14 mouse cellular contexts compared by ENCODE assay signal in genomic region chr12:3282954-3283353, GRCm38 (mm10). TPM values are rescaled to one million over a fixed set of nuclear protein-coding genes. Genes with fewer than 3 reads are reported as not detected.
DNase-seq lines count a peak whose midpoint lies in the region; ATAC-seq lines count a peak whose summit lies in the region.
"Had no signal": no experiment of that assay in that cellular context is flagged by ENCODE, and none has a peak within 500 bp of the region (broad histone marks: within the 10 kb centered on the region; RNA-seq: fewer than 3 reads in every experiment).

No protein-coding gene starts in this region.

- peak overlapping the region; percentile 58; the same call in 1 of the 2 replicates for H3K27ac ChIP-seq in liver, embryonic 11.5 days (ENCODE audit: low read depth, low read length)
- no peak overlapping the region for H3K27ac ChIP-seq in midbrain, embryonic 13.5 days
- no peak overlapping the region for H3K27ac ChIP-seq in midbrain, embryonic 11.5 days (ENCODE audit: low read depth, low read length)
- H3K27ac ChIP-seq: stomach, embryonic 15.5 days had no signal

- H3K4me2 ChIP-seq in liver, embryonic 11.5 days, result no peak overlapping the region
- H3K4me2 ChIP-seq in midbrain, embryonic 13.5 days (replicated peaks), result no peak overlapping the region
- H3K4me2 ChIP-seq in midbrain, embryonic 11.5 days, result no peak overlapping the region
- H3K4me2 ChIP-seq: stomach, embryonic 15.5 days had no signal

- ATAC-seq in liver, embryonic 11.5 days (replicated peaks; ENCODE audit: low FRiP score), result no peak
- ATAC-seq in midbrain, embryonic 13.5 days, result no peak
- no peak for ATAC-seq in midbrain, embryonic 11.5 days (ENCODE audit: low FRiP score)
- ATAC-seq: forebrain, postnatal 0 days; hindbrain, embryonic 16.5 days had no signal

- no peaks in the 10 kb centered on the region for H3K36me3 ChIP-seq in liver, embryonic 11.5 days (ENCODE audit: control insufficient read depth, insufficient read depth, low read length)
- peaks cover 7% of the 10 kb centered on the region for H3K36me3 ChIP-seq in midbrain, embryonic 13.5 days
- H3K36me3 ChIP-seq in midbrain, embryonic 11.5 days (ENCODE audit: control insufficient read depth, insufficient read depth, low read length), result no peaks in the 10 kb centered on the region
- H3K36me3 ChIP-seq: stomach, embryonic 15.5 days had no signal

- H3K9ac ChIP-seq in liver, embryonic 11.5 days (ENCODE audit: low read depth, low read length), result no peak overlapping the region
- H3K9ac ChIP-seq in midbrain, embryonic 13.5 days (replicated peaks), result no peak overlapping the region
- H3K9ac ChIP-seq in midbrain, embryonic 11.5 days (ENCODE audit: low read length), result no peak overlapping the region
- H3K9ac ChIP-seq: forebrain, postnatal 0 days; stomach, embryonic 15.5 days had no signal

- peaks cover 28% of the 10 kb centered on the region for H3K4me1 ChIP-seq in liver, embryonic 11.5 days (replicated peaks; ENCODE audit: control insufficient read depth, insufficient read depth, low read length)
- H3K4me1 ChIP-seq in midbrain, embryonic 13.5 days (replicated peaks), result no peaks in the 10 kb centered on the region
- H3K4me1 ChIP-seq in midbrain, embryonic 11.5 days (ENCODE audit: control insufficient read depth, insufficient read depth, low read length), result no peaks in the 10 kb centered on the region
- H3K4me1 ChIP-seq: stomach, embryonic 15.5 days had no signal

- DNase-seq in adrenal gland, adult (ENCODE audit: inconsistent age in 2 of 2, low spot score in 1 of 2), result peak; percentile 75 to 91
- DNase-seq in adrenal gland, adult 18-20 months (ENCODE audit: low spot score in 2 of 2), result no peak
- peak; percentile 32 for DNase-seq in 3T3-L1 (ENCODE audit: low read depth, low spot score)
- DNase-seq in adrenal gland, adult 2 months, result peak; percentile 82
- no peak for DNase-seq in liver, embryonic 11.5 days (ENCODE audit: low spot score)
- DNase-seq in MN1 (ENCODE audit: low spot score), result no peak
- no peak for DNase-seq in midbrain, embryonic 11.5 days (ENCODE audit: low spot score, missing footprints)
- DNase-seq: cerebellum, adult 8-10 months; forebrain, postnatal 0 days; kidney, postnatal 10 days; layer of hippocampus, adult 9-11 months had no signal

- 62% methylated on average over 1 of the region's 1 CpGs for WGBS in liver, embryonic 11.5 days
- WGBS in midbrain, embryonic 13.5 days, result 78% methylated on average over 1 of the region's 1 CpGs
- 78% methylated on average over 1 of the region's 1 CpGs for WGBS in midbrain, embryonic 11.5 days

- H3K9me3 ChIP-seq in liver, embryonic 11.5 days (ENCODE audit: control insufficient read depth, low read length), result no peaks in the 10 kb centered on the region
- H3K9me3 ChIP-seq in midbrain, embryonic 13.5 days, result peaks cover 16% of the 10 kb centered on the region
- H3K9me3 ChIP-seq in midbrain, embryonic 11.5 days (ENCODE audit: control insufficient read depth, low read length), result peaks cover 6% of the 10 kb centered on the region; the same call in 1 of the 2 replicates
- H3K9me3 ChIP-seq: stomach, embryonic 15.5 days had no signal

- H3K27me3 ChIP-seq in liver, embryonic 11.5 days (replicated peaks; ENCODE audit: control insufficient read depth, insufficient read depth, low read length), result no peaks in the 10 kb centered on the region
- no peaks in the 10 kb centered on the region for H3K27me3 ChIP-seq in midbrain, embryonic 13.5 days
- no peaks in the 10 kb centered on the region for H3K27me3 ChIP-seq in midbrain, embryonic 11.5 days (ENCODE audit: control insufficient read depth, insufficient read depth, low read length)
- H3K27me3 ChIP-seq: stomach, embryonic 15.5 days had no signal

- no peak overlapping the region for H3K4me3 ChIP-seq in liver, embryonic 11.5 days (ENCODE audit: low read depth, low read length)
- H3K4me3 ChIP-seq in midbrain, embryonic 13.5 days (replicated peaks), result no peak overlapping the region
- H3K4me3 ChIP-seq in midbrain, embryonic 11.5 days (ENCODE audit: low read depth, low read length), result no peak overlapping the region
- H3K4me3 ChIP-seq: stomach, embryonic 15.5 days had no signal

RNA-seq across cellular contexts. Expression of gene Rab10, which starts 26.8 kb away (rescaled TPM):
- total RNA-seq in adrenal gland, adult 18-20 months (2021), result 100 to 1,000 TPM; 142 to 220 TPM
- 100 to 1,000 TPM; 195 to 206 TPM for total RNA-seq in adrenal gland, adult 2 months (2021)
- 60.6 and 65.6 TPM in 2 replicates for polyA plus RNA-seq in adrenal gland, adult 2 months (2012; rRNA removed)
- 70.9 and 71.1 TPM in 2 replicates for polyA plus RNA-seq in liver, embryonic 11.5 days (2014; fragmentation: Nextera tagmentation; extraction: Ambion mirVana)
- polyA plus RNA-seq in midbrain, embryonic 13.5 days (2015; fragmentation: Nextera tagmentation; extraction: Ambion mirVana), result 119 and 128 TPM in 2 replicates
- 118 and 124 TPM in 2 replicates for polyA plus RNA-seq in midbrain, embryonic 11.5 days (2014; fragmentation: Nextera tagmentation; extraction: Ambion mirVana)

Comparison
In these comparisons a context has a peak if more than half of its experiments do, and no peak if none do; other contexts are left out.
1. DNase-seq: peak in adrenal gland, adult (2 of 2), 3T3-L1 (single experiment) and adrenal gland, adult 2 months (single experiment); none in adrenal gland, adult 18-20 months (0 of 2), liver, embryonic 11.5 days (single experiment), MN1 (single experiment) and midbrain, embryonic 11.5 days (single experiment).